9 mouse cellular contexts compared by ENCODE assay signal in genomic region chr3:30508930-30509910, GRCm38 (mm10). TPM values are rescaled to one million over a fixed set of nuclear protein-coding genes. Genes with fewer than 3 reads are reported as not detected.
A peak's percentile ranks its signal among the peaks of the same experiment; 100 is the strongest.
DNase-seq lines count a peak whose midpoint lies in the region; ATAC-seq and TF ChIP-seq lines count a peak whose summit lies in the region.
"Had no signal": no experiment of that assay in that cellular context is flagged by ENCODE, and none has a peak within 500 bp of the region (broad histone marks: within the 10 kb centered on the region; RNA-seq: fewer than 3 reads in every experiment).

No protein-coding gene starts in this region.

- DNase-seq in gastrocnemius, adult 2 months: peak; percentile 46
- DNase-seq in gastrocnemius, adult 18-20 months (ENCODE audit: low spot score): no peak
- DNase-seq in heart, postnatal 10 days: peak; percentile 63 to 69
- DNase-seq in kidney, postnatal 14 days: peak; percentile 79
- peak; percentile 67 to 85 for DNase-seq in lung, postnatal 4 days
- peak; percentile 70 for DNase-seq in yolk sac, embryonic 10.5 days (ENCODE audit: low spot score)
- no peak for DNase-seq in spleen, adult 12 weeks (ENCODE audit: low spot score)

- peak overlapping the region; percentile 86 for H3K27ac ChIP-seq in gastrocnemius, adult 2 months
- H3K27ac ChIP-seq in embryonic facial prominence, embryonic 13.5 days: peak overlapping the region; percentile 83

- H3K27me3 ChIP-seq in embryonic facial prominence, embryonic 13.5 days: peaks cover 86% of the 10 kb centered on the region
- H3K27me3 ChIP-seq: CH12.LX had no signal

- H3K36me3 ChIP-seq in embryonic facial prominence, embryonic 13.5 days: no peaks in the 10 kb centered on the region

- peak overlapping the region; percentile 78 for H3K4me3 ChIP-seq in gastrocnemius, adult 2 months
- peak overlapping the region; percentile 61 for H3K4me3 ChIP-seq in embryonic facial prominence, embryonic 13.5 days

- TF ChIP-seq CTCF in gastrocnemius, adult 2 months (IDR thresholded peaks at IDR 0.05): no peak

- WGBS in embryonic facial prominence, embryonic 13.5 days: 1% methylated on average over 45 of the region's 55 CpGs

- no peak for ATAC-seq in embryonic facial prominence, embryonic 13.5 days (ENCODE audit: insufficient number of reproducible peaks, insufficient read depth, low FRiP score, low TSS enrichment, low read depth)

- H3K4me1 ChIP-seq in embryonic facial prominence, embryonic 13.5 days: peaks cover 42% of the 10 kb centered on the region

- H3K4me2 ChIP-seq in embryonic facial prominence, embryonic 13.5 days: peak overlapping the region; percentile 92

- no peaks in the 10 kb centered on the region for H3K9me3 ChIP-seq in embryonic facial prominence, embryonic 13.5 days

- intact Hi-C loops in gastrocnemius, adult 2 months (cut with DNase I): loop anchor here (5.0 kb wide), 1 partner anchor 42 kb away; no protein-coding TSS in a partner anchor
- intact Hi-C loops in heart, postnatal 10 days (cut with DNase I): loop anchor here (2.0 kb wide), 3 partner anchors 208 to 348 kb away; no protein-coding TSS in a partner anchor

- peak overlapping the region; percentile 74 for H3K9ac ChIP-seq in embryonic facial prominence, embryonic 13.5 days

RNA-seq across cellular contexts. Expression of gene Mecom, which starts 38.6 kb away (rescaled TPM):
- 1 to 10 TPM; 5.8 to 6.9 TPM for total RNA-seq in gastrocnemius, adult 2 months (2021)
- total RNA-seq in gastrocnemius, adult 18-20 months (2021): 1 to 10 TPM; 4.2 to 6.1 TPM
- 10.3 and 15.5 TPM in 2 replicates for polyA plus RNA-seq in embryonic facial prominence, embryonic 13.5 days (2015; fragmentation: Nextera tagmentation; extraction: Ambion mirVana)
- total RNA-seq in heart, postnatal 10 days (2021): 10 to 100 TPM; 27.4 to 35.8 TPM
- total RNA-seq: CH12.LX had no signal

Comparison
In these comparisons a context has a peak if more than half of its experiments do, and no peak if none do; other contexts are left out.
1. DNase-seq: peak in gastrocnemius, adult 2 months (single experiment), heart, postnatal 10 days (2 of 2), kidney, postnatal 14 days (single experiment), lung, postnatal 4 days (2 of 2) and yolk sac, embryonic 10.5 days (single experiment); none in gastrocnemius, adult 18-20 months (single experiment) and spleen, adult 12 weeks (single experiment).